Mouse (Mus musculus) embryonic facial prominence, embryonic 15.5 days (tissue): Measurements from ENCODE around the gene Fgr. TPM values are rescaled to one million over a fixed set of nuclear protein-coding genes. Genes with fewer than 3 reads are reported as not detected.

Source experiments
- ATAC-seq: fragments of 200-750 bp; cut with Nextera tagmentation; 2 replicates; pipeline ENCODE4 v1.8.0; 2017; ENCODE audit warnings: low read depth, moderate TSS enrichment; ENCODE audit not compliant: insufficient number of reproducible peaks, low FRiP score, low TSS enrichment
- H3K27ac ChIP-seq: fragments of 300-500 bp; sonication (generic); replicated peaks from 2 replicates; pipeline ENCODE4 v1.5.1; 2015; ENCODE audit warnings: mild to moderate bottlenecking, inconsistent platforms
- H3K27me3 ChIP-seq: fragments of 300-500 bp; sonication (generic); 2 replicates; pipeline ENCODE4 v1.6.1; 2015; ENCODE audit warnings: inconsistent platforms
- H3K36me3 ChIP-seq: fragments of 300-500 bp; sonication (generic); 2 replicates; pipeline ENCODE4 v1.6.1; 2015; ENCODE audit warnings: mild to moderate bottlenecking, inconsistent platforms
- H3K4me1 ChIP-seq: fragments of 300-500 bp; sonication (generic); 2 replicates; pipeline ENCODE4 v1.6.1; 2015; ENCODE audit warnings: inconsistent platforms
- H3K4me2 ChIP-seq: fragments of 300-500 bp; sonication (generic); replicated peaks from 2 replicates; pipeline ENCODE4 v1.6.1; 2015; ENCODE audit warnings: mild to moderate bottlenecking, inconsistent platforms
- H3K4me3 ChIP-seq: fragments of 300-500 bp; sonication (generic); replicated peaks from 2 replicates; pipeline ENCODE4 v1.5.1; 2015; ENCODE audit warnings: mild to moderate bottlenecking, inconsistent platforms
- H3K9ac ChIP-seq: fragments of 300-500 bp; sonication (generic); 2 replicates; pipeline ENCODE4 v1.6.1; 2015; ENCODE audit warnings: inconsistent platforms
- H3K9me3 ChIP-seq: fragments of 300-500 bp; sonication (generic); replicated peaks from 2 replicates; pipeline ENCODE4 v1.6.1; 2016; ENCODE audit warnings: inconsistent platforms
- WGBS: fragments of 180-500 bp; shearing (Covaris S2); methylation state at CpG from one replicate; pipeline ENCODE4 v1.1.7; 2015; 5-methylcytosine and 5-hydroxymethylcytosine counted together
- polyA plus RNA-seq: library from polyadenylated mRNA; unstranded; fragments of >200 nt; fragmentation: Nextera tagmentation; extraction: Ambion mirVana; gene quantifications from 2 replicates; pipeline ENCODE4 v1.2.1, GENCODE M21; 2015

Gene Fgr
- polyA plus RNA-seq, 1 experiment from 2014 or later: 0.65 TPM

- H3K4me1 ChIP-seq: peaks cover 100% of the 10 kb centered on the region
- 0 out of 2 replicates have a peak overlapping the region, but pooled peaks have one; percentile 17 for H3K4me2 ChIP-seq
- 0 out of 2 replicates have a peak, but pooled peaks cover 8% of the 10 kb centered on the region for H3K36me3 ChIP-seq
- ATAC-seq: no peak
- no peak overlapping the region for H3K9ac ChIP-seq
- H3K9me3 ChIP-seq: no peaks in the 10 kb centered on the region
- no peak overlapping the region; the same call in 1 of the 2 replicates for H3K4me3 ChIP-seq
- no peaks in the 10 kb centered on the region for H3K27me3 ChIP-seq
- WGBS: 56% methylated on average over 3 of the region's 3 CpGs
- H3K27ac ChIP-seq: no peak overlapping the region; the same call in none of the 2 replicates
Measured at GRCm38 (mm10) chr4:133018263-133018798, 44.4 kb downstream of the Fgr start.

GRCm38 (mm10) chr4:133020721-133021120 lies 46.8 kb downstream of the Fgr start:
- Histone ChIP-seq H3K4me1 (peaks cover 100% of the 10 kb centered on the region), H3K9me3 (no peaks in the 10 kb centered on the region), H3K27ac (peak overlapping the region; percentile 81), H3K36me3 (0 out of 2 replicates have a peak, but pooled peaks cover 8% of the 10 kb centered on the region), H3K27me3 (no peaks in the 10 kb centered on the region), H3K4me2 (peak overlapping the region; percentile 39), H3K4me3 (no peak overlapping the region), H3K9ac (no peak overlapping the region)
- 24% methylated on average over 4 of the region's 6 CpGs for WGBS
- no peak for ATAC-seq

GRCm38 (mm10) chr4:133021181-133021671 lies 47.3 kb downstream of the Fgr start:
- no peaks in the 10 kb centered on the region for H3K27me3 ChIP-seq
- H3K9ac ChIP-seq: no peak overlapping the region
- peak overlapping the region; percentile 81 for H3K27ac ChIP-seq
- H3K4me2 ChIP-seq: peak overlapping the region; percentile 39
- H3K4me1 ChIP-seq: peaks cover 100% of the 10 kb centered on the region
- H3K36me3 ChIP-seq: 0 out of 2 replicates have a peak, but pooled peaks cover 8% of the 10 kb centered on the region
- no peaks in the 10 kb centered on the region for H3K9me3 ChIP-seq
- ATAC-seq: no peak
- 6% methylated on average over 9 of the region's 9 CpGs for WGBS
- peak overlapping the region; percentile 16; the same call in 1 of the 2 replicates for H3K4me3 ChIP-seq

- Histone ChIP-seq H3K9me3 (no peaks in the 10 kb centered on the region), H3K4me2 (peak overlapping the region; percentile 39), H3K27ac (peak overlapping the region; percentile 89; the same call in 1 of the 2 replicates), H3K27me3 (no peaks in the 10 kb centered on the region), H3K4me1 (peaks cover 100% of the 10 kb centered on the region), H3K4me3 (0 out of 2 replicates have a peak overlapping the region, but pooled peaks have one; percentile 1), H3K9ac (no peak overlapping the region), H3K36me3 (0 out of 2 replicates have a peak, but pooled peaks cover 8% of the 10 kb centered on the region)
- no peak for ATAC-seq
- WGBS: 26% methylated on average over 14 of the region's 14 CpGs
Measured at GRCm38 (mm10) chr4:133022217-133022616, 48.3 kb downstream of the Fgr start.

GRCm38 (mm10) chr4:133022954-133023635 lies 49.2 kb downstream of the Fgr start:
- Histone ChIP-seq H3K9me3 (no peaks in the 10 kb centered on the region), H3K36me3 (0 out of 2 replicates have a peak, but pooled peaks cover 8% of the 10 kb centered on the region), H3K27me3 (no peaks in the 10 kb centered on the region), H3K4me2 (0 out of 2 replicates have a peak overlapping the region, but pooled peaks have one; percentile 8), H3K9ac (no peak overlapping the region), H3K27ac (peak overlapping the region; percentile 89), H3K4me3 (no peak overlapping the region), H3K4me1 (peaks cover 98% of the 10 kb centered on the region)
- ATAC-seq: no peak
- 59% methylated on average over 14 of the region's 14 CpGs for WGBS

GRCm38 (mm10) chr4:133023636-133024035 lies 49.7 kb downstream of the Fgr start:
- peak overlapping the region; percentile 89; the same call in 1 of the 2 replicates for H3K27ac ChIP-seq
- H3K27me3 ChIP-seq: no peaks in the 10 kb centered on the region
- 72% methylated on average over 6 of the region's 6 CpGs for WGBS
- no peak for ATAC-seq
- no peak overlapping the region for H3K4me2 ChIP-seq
- no peak overlapping the region for H3K9ac ChIP-seq
- no peak overlapping the region for H3K4me3 ChIP-seq
- H3K4me1 ChIP-seq: peaks cover 94% of the 10 kb centered on the region
- H3K36me3 ChIP-seq: 0 out of 2 replicates have a peak, but pooled peaks cover 8% of the 10 kb centered on the region
- H3K9me3 ChIP-seq: no peaks in the 10 kb centered on the region

- no peak for ATAC-seq
- H3K4me1 ChIP-seq: peaks cover 92% of the 10 kb centered on the region
- H3K9ac ChIP-seq: no peak overlapping the region
- H3K4me3 ChIP-seq: no peak overlapping the region
- 28% methylated on average over 3 of the region's 4 CpGs for WGBS
- 0 out of 2 replicates have a peak, but pooled peaks cover 8% of the 10 kb centered on the region for H3K36me3 ChIP-seq
- no peaks in the 10 kb centered on the region for H3K9me3 ChIP-seq
- H3K27ac ChIP-seq: peak overlapping the region; percentile 89
- peak overlapping the region; percentile 38 for H3K4me2 ChIP-seq
- no peaks in the 10 kb centered on the region for H3K27me3 ChIP-seq
Measured at GRCm38 (mm10) chr4:133024404-133024803, 50.5 kb downstream of the Fgr start.

- ATAC-seq: peak; percentile 58
Measured at GRCm38 (mm10) chr4:133024969-133025685, 51.2 kb downstream of the Fgr start.

GRCm38 (mm10) chr4:133026272-133026671 lies 52.4 kb downstream of the Fgr start:
- Histone ChIP-seq H3K4me1 (peaks cover 81% of the 10 kb centered on the region), H3K27me3 (no peaks in the 10 kb centered on the region), H3K9ac (no peak overlapping the region), H3K27ac (peak overlapping the region; percentile 89), H3K36me3 (0 out of 2 replicates have a peak, but pooled peaks cover 4% of the 10 kb centered on the region), H3K4me3 (no peak overlapping the region), H3K9me3 (no peaks in the 10 kb centered on the region), H3K4me2 (peak overlapping the region; percentile 12; the same call in 1 of the 2 replicates)
- WGBS: 53% methylated on average over 10 of the region's 10 CpGs
- ATAC-seq: no peak

More at GRCm38 (mm10) chr4:133024969-133025685, 51.2 kb downstream of the Fgr start:
- peaks cover 92% of the 10 kb centered on the region for H3K4me1 ChIP-seq
- WGBS: 4% methylated on average over 10 of the region's 10 CpGs
- 0 out of 2 replicates have a peak, but pooled peaks cover 4% of the 10 kb centered on the region for H3K36me3 ChIP-seq
- peak overlapping the region; percentile 38 for H3K4me2 ChIP-seq
- no peak overlapping the region for H3K4me3 ChIP-seq
- no peaks in the 10 kb centered on the region for H3K9me3 ChIP-seq
- peak overlapping the region; percentile 89 for H3K27ac ChIP-seq
- H3K9ac ChIP-seq: no peak overlapping the region
- H3K27me3 ChIP-seq: no peaks in the 10 kb centered on the region

- WGBS: 29% methylated on average over 2 of the region's 2 CpGs
- Histone ChIP-seq H3K27ac (peak overlapping the region; percentile 89), H3K4me3 (no peak overlapping the region), H3K4me2 (no peak overlapping the region), H3K27me3 (no peaks in the 10 kb centered on the region), H3K9me3 (no peaks in the 10 kb centered on the region), H3K36me3 (0 out of 2 replicates have a peak, but pooled peaks cover 4% of the 10 kb centered on the region), H3K4me1 (peaks cover 75% of the 10 kb centered on the region), H3K9ac (0 out of 2 replicates have a peak overlapping the region, but pooled peaks have one; percentile 6)
- no peak for ATAC-seq
Measured at GRCm38 (mm10) chr4:133026826-133027375, 53.0 kb downstream of the Fgr start.
